11 mouse cellular contexts compared by ENCODE assay signal in the genomic region with DNA sequence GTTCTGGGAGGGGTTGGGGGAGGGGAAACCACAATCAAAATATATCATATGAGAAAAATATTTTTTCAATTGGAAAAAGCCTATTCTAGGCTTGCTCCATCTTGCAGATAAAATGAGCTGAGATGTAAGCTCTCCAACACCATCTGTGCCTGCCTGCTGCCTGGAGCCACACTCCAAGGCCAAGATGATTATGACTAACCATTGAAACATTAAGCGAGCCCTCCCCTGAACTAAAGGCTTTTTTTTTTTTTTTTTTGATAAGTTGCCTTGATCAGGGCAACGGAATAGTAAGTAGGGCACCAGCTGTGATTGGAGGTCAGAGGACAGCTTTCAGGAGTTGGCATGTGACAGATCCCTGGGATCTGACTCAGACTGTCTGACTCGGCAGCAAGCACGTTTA. TPM values are rescaled to one million over a fixed set of nuclear protein-coding genes. Genes with fewer than 3 reads are reported as not detected.
DNase-seq lines count a peak whose midpoint lies in the region; TF ChIP-seq lines count a peak whose summit lies in the region.
"Had no signal": no experiment of that assay in that cellular context is flagged by ENCODE, and none has a peak within 500 bp of the region (broad histone marks: within the 10 kb centered on the region; RNA-seq: fewer than 3 reads in every experiment).

No protein-coding gene starts in this region.

- DNase-seq in layer of hippocampus, adult 18-20 months (ENCODE audit: low spot score in 2 of 2), result peak; percentile 64 to 82
- DNase-seq in layer of hippocampus, postnatal 10 days (ENCODE audit: low spot score in 2 of 2), result no peak
- peak; percentile 95 for DNase-seq in brain, adult 2 months (ENCODE audit: low read depth, low spot score)
- DNase-seq in cerebellum, adult 18-20 months, result peak; percentile 53 to 70
- peak; percentile 21 to 50 for DNase-seq in layer of hippocampus, postnatal 36 days
- no peak for DNase-seq in thymus, postnatal 25 days
- DNase-seq in kidney, adult 2 months, result no peak
- DNase-seq: gastrocnemius, postnatal 25 days; heart, postnatal 10 days; kidney, postnatal 25 days; lung, postnatal 14 days had no signal

- no peak overlapping the region for H3K4me3 ChIP-seq in kidney, adult 2 months (ENCODE audit: insufficient read depth, low read depth, low read length)

- TF ChIP-seq POLR2A in kidney, adult 2 months (IDR thresholded peaks at IDR 0.05; ENCODE audit: low read depth, low read length), result no peak

- no peak overlapping the region for H3K27ac ChIP-seq in kidney, adult 2 months (ENCODE audit: insufficient read depth, low read depth, low read length)

- no peaks in the 10 kb centered on the region for H3K36me3 ChIP-seq in kidney, adult 2 months (ENCODE audit: control insufficient read depth, insufficient read depth, low read length)

- WGBS in kidney, adult 2 months, result 74% methylated on average over 4 of the region's 4 CpGs

- no peaks in the 10 kb centered on the region for H3K4me1 ChIP-seq in kidney, adult 2 months (ENCODE audit: control insufficient read depth, insufficient read depth, low read length)

- no peak for TF ChIP-seq CTCF in kidney, adult 2 months (conservative IDR thresholded peaks at IDR 0.05; ENCODE audit: insufficient read depth, insufficient read length, low read depth, low read length)

- H3K27me3 ChIP-seq in kidney, adult 2 months (replicated peaks; ENCODE audit: control insufficient read depth, insufficient read depth, low read length), result no peaks in the 10 kb centered on the region

RNA-seq across cellular contexts. Expression of gene Acsbg1, which starts 6.8 kb away (rescaled TPM):
- total RNA-seq in layer of hippocampus, adult 18-20 months (2021), result 100 to 1,000 TPM; 106 to 117 TPM
- total RNA-seq in layer of hippocampus, postnatal 10 days (2021), result 10 to 100 TPM; 85.1 to 89.1 TPM
- total RNA-seq in layer of hippocampus, postnatal 36 days (2021), result 100 to 1,000 TPM; 110 to 111 TPM
- polyA plus RNA-seq in kidney, adult 2 months (2012; rRNA removed), result 1.1 and 1.6 TPM in 2 replicates

RNA-seq across cellular contexts. Expression of gene Dnaja4, which starts 30.2 kb away (rescaled TPM):
- 10 to 100 TPM; 57.4 to 63.9 TPM for total RNA-seq in layer of hippocampus, adult 18-20 months (2021)
- 10 to 100 TPM; 17.1 TPM for total RNA-seq in layer of hippocampus, postnatal 10 days (2021)
- total RNA-seq in layer of hippocampus, postnatal 36 days (2021), result 10 to 100 TPM; 52.4 to 57.9 TPM
- polyA plus RNA-seq in kidney, adult 2 months (2012; rRNA removed), result 7.0 and 9.6 TPM in 2 replicates

Comparison
In these comparisons a context has a peak if more than half of its experiments do, and no peak if none do; other contexts are left out.
1. DNase-seq: peak in layer of hippocampus, adult 18-20 months (2 of 2), brain, adult 2 months (single experiment), cerebellum, adult 18-20 months (2 of 2) and layer of hippocampus, postnatal 36 days (2 of 2); none in layer of hippocampus, postnatal 10 days (0 of 2), thymus, postnatal 25 days (single experiment) and kidney, adult 2 months (single experiment).